Mouse (Mus musculus) gastrocnemius, postnatal 36 days (tissue): ENCODE data around the gene Edn3. TPM values are rescaled to one million over a fixed set of nuclear protein-coding genes. Genes with fewer than 3 reads are reported as not detected.

ENCODE experiments used
- DNase-seq, 2 experiments: peaks; one replicate each; pipeline ENCODE4 v3.0.0; 2022
- intact Hi-C: fragments of 180-260 bp; cut with DNase I; formaldehyde crosslinking; loops from one replicate; pipeline ENCODE4 v1.15.1; 2025
- long read RNA-seq, 2 experiments: library from polyadenylated mRNA; stranded (forward); transcript quantifications; one replicate each; pipeline ENCODE4 v2.0.0; 2021
- total RNA-seq, 2 experiments: library from RNA; stranded (reverse); gene quantifications; 2 replicates each; pipeline ENCODE4 v1.2.3; 2021

Gene Edn3
- 1 to 10 TPM in 1 of 2 experiments, under 1 TPM in 1; 0.79 to 1.2 TPM for total RNA-seq
- long read RNA-seq, experiment 1 = 0 reads
- long read RNA-seq, experiment 2 = 0 reads

DNA sequence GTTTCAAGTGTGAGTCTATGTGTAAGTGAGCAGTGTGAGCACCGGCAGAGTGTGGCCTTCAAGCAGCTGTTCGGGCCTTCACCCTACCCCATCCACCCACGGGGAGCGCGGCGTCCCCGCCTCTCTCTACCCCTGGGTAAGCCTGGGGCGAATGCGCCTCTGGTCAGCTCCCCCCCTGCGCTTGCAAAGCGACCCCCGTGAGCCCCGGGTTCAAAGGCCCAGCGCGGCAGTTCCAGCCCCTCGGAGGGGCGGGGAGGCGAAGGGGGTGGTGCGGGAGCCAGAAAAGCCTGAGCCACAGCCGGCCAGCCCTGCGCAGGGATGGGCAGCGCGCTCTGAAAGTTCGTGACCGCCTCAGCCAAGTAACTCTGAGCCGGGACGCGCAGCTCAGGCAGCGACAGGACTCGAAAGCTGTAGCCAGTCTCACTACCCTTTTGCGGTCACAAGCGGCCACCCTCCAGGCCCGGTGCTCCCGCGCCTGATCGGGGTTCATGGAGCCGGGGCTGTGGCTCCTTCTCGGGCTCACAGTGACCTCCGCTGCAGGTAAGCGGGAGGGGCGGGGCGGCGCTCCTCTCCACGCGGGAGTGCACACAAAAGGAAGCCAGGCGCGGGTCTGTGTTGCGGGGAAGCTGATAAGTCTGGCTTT lies at the start of gene Edn3:
Edn3 (plus strand) TSS at position 141 of the 643 bp plus-strand sequence.
- DNase-seq = no peak
- intact Hi-C loops = no loop called here

- no peak for DNase-seq
Observed at GRCm38 (mm10) chr2:174712043-174712442, 48.4 kb upstream of the Edn3 start.

GRCm38 (mm10) chr2:174715938-174716337 lies 44.5 kb upstream of the Edn3 start:
- intact Hi-C loops = no loop called here
- no peak for DNase-seq

More at GRCm38 (mm10) chr2:174712043-174712442, 48.4 kb upstream of the Edn3 start:
- intact Hi-C loops = no loop called here

DNA sequence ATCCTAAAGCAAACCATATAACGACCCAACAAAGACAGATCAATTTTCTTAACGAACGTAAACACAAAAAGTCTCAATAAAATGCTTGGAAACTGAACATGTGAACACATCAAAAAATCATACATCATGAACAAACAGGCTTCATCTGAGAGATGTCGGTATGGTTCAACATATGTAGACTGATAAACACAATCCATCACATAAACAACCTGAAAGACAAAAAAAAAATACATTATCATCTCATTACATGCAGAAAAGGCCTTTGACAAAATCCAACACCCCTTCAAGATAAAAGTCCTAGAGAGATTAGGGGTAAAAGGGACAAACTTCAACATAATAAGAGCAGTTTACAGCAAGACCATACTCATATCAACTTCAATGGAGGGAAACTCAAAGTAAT lies 42.6 kb upstream of the Edn3 start:
- intact Hi-C loops = no loop called here
- DNase-seq = no peak

DNA sequence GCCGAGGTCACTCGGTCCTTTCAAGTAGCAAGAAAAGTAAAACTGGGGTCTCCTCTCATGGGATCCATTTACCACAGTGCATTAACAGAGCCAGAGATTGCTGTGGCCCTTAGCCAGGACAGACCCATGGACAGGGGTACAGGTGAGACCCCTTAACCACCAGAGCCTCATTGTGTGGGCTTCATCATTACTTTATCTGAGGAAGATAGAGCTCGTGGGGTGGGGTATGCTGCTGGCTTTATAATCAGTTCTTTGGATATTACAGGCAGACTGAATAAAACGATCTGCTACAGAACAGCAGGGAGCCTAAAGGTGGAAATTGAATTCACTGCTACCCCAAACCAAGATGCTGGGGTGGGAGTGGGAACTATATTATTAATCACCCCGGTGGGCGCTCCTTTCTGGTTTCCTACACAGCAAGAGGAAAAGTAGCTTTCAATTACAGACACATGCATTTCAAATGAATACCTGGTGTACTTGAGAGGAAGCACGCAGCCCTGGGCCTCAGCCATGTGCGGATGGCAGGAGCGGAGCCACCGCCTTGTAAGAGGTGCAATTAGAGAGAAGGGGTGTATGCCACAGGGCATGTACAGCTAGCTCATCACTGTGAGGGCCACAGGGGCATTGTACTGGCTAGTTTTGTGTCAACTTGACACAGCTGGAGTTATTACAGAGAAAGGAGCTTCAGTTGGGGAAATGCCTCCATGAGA lies 33.1 kb upstream of the Edn3 start:
- DNase-seq = no peak
- intact Hi-C loops = no loop called here

DNA sequence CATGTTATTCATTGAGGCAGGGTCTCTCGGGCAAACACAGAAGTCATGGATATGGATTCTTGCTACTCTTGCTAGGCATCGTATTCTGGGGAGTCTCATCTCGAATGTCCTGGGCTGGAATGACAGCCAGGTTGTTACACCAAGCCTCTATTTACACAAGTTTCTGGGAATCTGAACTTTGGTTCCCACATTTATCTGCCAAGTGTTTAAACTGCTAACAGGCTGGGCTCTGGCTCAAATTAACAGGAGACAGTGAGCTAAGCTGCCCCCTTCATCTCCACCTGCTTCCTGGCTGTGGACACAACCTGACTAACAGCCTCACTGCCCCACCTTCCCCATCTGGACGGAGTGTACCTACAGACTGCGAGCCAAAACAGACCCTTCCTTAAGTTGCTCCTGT lies 28.5 kb upstream of the Edn3 start:
- no peak for DNase-seq
- intact Hi-C loops = no loop called here

- DNase-seq = no peak
- intact Hi-C loops = no loop called here
Observed at GRCm38 (mm10) chr2:174735270-174735669, 25.1 kb upstream of the Edn3 start.

- intact Hi-C loops = no loop called here
- no peak for DNase-seq
Observed at GRCm38 (mm10) chr2:174747182-174747581, 13.2 kb upstream of the Edn3 start.

DNA sequence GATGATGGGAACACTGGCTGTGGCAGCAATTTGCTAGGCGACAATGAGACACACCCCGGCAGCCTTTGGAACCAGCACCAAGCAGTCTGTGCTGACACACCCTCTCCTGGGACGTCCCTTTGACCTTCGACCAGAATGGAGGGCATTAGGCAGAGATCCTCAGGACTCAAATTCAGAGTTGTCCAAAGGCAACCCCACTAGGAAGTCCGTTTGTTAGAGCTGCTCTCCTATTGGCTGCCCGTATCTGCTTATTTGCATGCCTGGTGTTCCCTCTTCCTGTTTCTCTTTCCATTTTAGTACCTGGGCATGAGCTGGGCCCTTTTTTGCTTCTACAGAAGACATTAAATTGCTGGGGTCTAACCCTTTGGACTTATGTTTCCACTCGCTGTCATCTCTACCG lies 12.0 kb upstream of the Edn3 start:
- no peak for DNase-seq
- intact Hi-C loops = no loop called here

DNA sequence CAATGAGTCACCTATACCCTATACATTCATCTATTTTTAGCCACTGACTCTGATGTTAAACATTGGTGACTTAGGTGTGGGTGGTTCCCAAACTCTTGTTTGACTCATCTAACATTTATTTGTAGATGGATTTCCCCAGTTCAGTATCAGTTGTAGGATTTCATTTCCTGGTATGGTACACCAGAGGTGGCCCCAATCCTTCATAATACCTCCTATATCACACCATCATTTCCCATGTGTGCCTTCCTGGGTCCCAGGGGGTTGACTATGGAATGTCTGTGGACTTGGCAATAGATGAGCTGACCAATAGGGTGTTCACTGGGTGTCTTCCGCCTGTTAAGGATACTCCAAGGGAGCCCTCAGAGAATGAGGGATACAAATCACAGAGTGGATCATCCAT lies 7.2 kb upstream of the Edn3 start:
- DNase-seq = no peak
- intact Hi-C loops = no loop called here

DNA sequence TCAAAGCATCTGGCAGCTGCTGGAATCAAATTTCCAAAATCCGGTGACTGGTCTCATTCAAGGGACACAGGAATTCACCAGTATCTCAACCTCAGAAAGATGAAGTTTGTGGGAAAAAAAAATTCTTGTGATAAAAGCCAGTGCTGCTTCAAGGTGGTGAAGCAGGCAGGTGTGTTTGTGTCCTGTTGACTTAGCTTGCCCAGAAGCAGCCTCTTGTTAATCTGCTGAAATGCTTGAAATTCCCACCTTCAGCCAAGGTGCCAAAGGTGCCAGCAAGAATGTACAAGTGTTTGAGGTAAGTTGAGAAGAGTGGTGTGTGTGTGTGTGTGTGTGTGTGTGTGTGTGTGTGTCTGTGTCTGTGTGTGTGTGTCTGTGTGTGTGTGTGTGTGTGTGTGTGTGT lies 6.2 kb upstream of the Edn3 start:
- DNase-seq = no peak
- intact Hi-C loops = no loop called here

DNA sequence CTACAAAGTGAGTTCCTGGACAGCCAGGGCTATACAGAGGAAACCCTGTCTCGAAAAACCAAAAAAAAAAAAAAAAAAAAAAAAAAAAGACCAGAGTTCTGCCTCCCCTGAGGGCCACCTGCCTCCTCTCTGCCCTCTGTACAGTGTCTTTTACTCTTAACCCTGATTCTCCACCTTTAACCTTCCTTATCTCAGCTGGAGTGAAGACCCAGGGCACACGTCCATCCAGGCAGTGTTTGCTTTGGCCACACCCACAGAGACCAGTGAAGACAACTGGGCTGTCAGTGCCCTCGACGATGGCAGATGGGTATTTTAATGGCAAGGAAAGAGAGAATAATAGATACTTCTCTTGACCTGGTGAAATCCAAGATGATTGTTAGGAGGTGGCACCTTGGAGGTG lies 1.2 kb upstream of the Edn3 start:
- intact Hi-C loops = no loop called here
- DNase-seq = no peak

DNA sequence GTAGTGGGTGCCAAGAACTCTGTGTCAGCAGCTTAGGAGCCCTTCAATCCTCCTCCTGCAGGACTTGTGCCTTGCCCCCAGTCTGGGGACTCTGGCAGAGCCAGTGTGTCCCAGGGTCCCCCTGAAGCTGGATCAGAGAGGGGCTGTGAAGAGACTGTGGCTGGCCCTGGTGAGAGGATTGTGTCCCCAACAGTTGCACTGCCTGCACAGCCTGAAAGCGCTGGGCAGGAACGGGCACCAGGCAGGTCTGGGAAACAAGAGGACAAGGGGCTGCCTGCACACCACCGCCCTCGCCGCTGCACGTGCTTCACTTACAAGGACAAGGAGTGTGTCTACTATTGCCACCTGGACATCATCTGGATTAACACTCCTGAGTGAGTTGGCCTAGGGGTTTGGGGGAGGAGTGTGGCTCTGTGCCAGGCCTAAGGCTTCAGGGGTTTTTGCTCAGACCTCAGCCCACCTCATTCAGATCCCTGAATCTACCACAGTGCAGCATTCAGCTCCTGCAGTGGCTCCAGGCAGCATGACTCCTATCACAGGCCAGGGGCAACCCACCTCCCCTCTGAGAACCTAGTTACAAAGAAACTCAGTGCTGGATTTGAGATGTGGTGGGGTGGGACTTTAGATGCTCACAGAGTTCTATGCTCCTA lies 1.2 kb downstream of the Edn3 start:
- no peak for DNase-seq
- intact Hi-C loops = no loop called here

DNA sequence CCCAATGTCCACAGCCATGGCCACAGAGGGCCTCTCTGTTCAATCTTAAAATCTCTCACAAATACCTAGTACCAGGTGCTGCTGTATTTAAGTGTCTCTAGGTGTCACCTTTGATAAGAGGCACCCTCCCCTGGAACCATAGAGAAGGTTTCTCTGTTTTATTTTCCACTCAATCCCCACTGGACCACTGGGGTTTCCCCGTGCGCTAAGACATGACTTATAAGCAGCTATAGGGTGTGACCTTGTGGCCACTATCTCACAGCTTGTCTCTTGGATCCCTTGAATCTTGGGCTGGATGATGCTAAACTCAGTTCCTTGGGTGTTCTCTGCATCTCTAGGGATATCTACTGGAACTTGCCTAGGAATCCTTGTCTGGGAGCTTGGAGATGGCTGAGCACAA lies 1.9 kb downstream of the Edn3 start:
- intact Hi-C loops = no loop called here
- no peak for DNase-seq

GRCm38 (mm10) chr2:174768891-174769528 lies 8.6 kb downstream of the Edn3 start:
- intact Hi-C loops = no loop called here
- DNase-seq = no peak

DNA sequence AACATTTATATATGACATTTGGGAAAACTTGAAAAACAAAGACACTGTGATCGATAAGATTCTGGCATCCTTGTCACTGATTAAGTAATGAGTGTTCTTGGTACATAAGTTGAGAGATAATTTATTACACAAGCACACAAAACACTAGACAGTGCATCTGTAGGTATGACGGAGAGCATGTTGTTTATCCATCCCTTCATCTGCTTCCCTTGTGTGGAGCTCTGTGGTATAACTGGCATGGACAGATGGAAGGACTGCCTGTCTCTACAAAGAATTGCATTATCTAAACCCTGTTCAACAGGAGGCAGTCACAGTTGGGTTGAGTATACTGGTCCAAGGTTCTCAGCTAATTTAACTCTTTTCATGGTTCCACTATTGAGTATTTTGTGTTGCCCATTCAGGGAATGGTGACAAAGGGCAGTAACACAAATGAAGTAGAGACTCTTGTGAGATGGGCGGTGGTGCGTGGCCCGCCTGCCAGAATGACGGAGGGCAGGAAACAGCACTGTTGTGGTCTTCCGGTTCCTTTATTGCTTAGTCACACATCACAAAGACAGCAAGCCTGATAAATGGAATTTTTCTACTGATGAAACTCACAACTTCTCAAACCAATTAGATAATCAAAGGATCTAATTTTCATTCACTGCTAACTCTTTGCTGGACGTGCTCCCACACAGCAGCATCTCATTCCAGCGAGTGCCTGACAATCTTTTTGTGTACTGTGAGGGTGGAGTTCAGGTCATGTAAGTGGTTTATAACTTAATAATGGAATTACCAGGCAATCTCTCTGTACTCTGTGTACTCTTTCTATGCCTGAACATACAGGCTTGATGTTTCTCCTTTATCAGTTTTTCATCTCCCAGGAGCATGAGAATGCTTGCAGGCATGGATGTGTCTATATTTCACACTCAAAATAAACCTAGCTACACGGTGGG lies 14.0 kb downstream of the Edn3 start:
- DNase-seq = no peak
- intact Hi-C loops = no loop called here

DNA sequence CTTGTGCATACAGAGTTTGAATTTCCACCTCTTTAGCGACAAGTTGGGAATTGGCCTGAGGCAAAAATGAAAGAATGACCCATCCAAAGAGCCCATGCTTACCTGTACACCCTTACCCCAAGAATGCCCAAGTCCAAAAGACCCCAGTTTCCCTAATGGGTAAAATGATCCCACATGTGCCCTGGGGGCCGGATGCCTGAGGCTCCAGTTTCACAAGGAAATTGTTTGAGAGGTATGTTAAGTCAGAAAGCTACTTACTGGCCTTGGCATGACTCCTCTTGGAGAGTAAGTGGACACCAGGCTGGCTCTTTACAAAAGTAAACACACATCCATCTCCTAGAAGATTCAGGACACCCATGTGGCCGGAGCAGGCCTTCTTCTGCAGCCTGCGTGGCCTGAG lies 21.6 kb downstream of the Edn3 start:
- DNase-seq = no peak
- intact Hi-C loops = no loop called here

- DNase-seq = no peak
- intact Hi-C loops = no loop called here
Observed at GRCm38 (mm10) chr2:174782880-174783279, 22.5 kb downstream of the Edn3 start.

DNA sequence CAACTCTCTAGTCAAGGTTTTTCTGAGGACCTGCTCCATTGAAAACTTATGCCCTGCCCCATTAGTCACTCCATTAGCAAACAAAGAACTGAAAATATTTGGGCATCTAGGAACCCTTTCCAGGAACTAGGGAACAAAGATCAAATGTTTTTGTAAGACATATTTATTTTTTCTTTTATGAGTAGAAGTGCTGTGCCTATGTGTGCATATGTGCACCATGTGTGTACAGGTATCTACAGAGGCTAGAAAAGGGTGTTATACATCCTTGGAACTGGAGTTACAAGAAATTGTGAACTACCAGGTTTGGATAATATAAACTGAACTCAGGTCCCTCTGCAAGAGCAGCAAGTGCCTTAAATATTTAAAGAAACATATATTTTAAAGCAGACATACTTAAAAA lies 28.4 kb downstream of the Edn3 start:
- DNase-seq = no peak
- intact Hi-C loops = no loop called here

- no peak for DNase-seq
- intact Hi-C loops = no loop called here
Observed at GRCm38 (mm10) chr2:174792436-174793125, 32.2 kb downstream of the Edn3 start.
